Mouse (Mus musculus) CH12.LX (cell line): ENCODE results near the gene Rdh5. TPM values are rescaled to one million over a fixed set of nuclear protein-coding genes. Genes with fewer than 3 reads are reported as not detected.

Source experiments
- DNase-seq: peaks from one replicate; pipeline ENCODE4 v3.0.0-alpha.2; 2013; ENCODE audit errors: extremely low read depth
- H3K27ac ChIP-seq: 2 replicates; pipeline ENCODE4 v1.5.1; 2012; ENCODE audit warnings: low read depth, mild to moderate bottlenecking, control low read depth, moderate library complexity; ENCODE audit not compliant: insufficient read depth
- H3K27me3 ChIP-seq: replicated peaks from 2 replicates; pipeline ENCODE3; 2012; ENCODE audit warnings: inconsistent platforms
- H3K36me3 ChIP-seq, 2 experiments: replicated peaks in 1 of 2; 2 replicates each; pipeline versions ENCODE3 to v1.6.1; 2012; ENCODE audit warnings: inconsistent platforms in 1 of 2, low read length in 1 of 2, mild to moderate bottlenecking in 1 of 2, mixed read lengths in 1 of 2, moderate library complexity in 1 of 2; ENCODE audit not compliant: control insufficient read depth in 1 of 2, insufficient read depth in 1 of 2
- H3K4me1 ChIP-seq, 2 experiments: 2 replicates each; pipeline ENCODE4 v1.6.1; 2012; ENCODE audit warnings: inconsistent platforms in 1 of 2, moderate library complexity in 1 of 2; ENCODE audit not compliant: insufficient read depth in 2 of 2, control insufficient read depth in 1 of 2
- H3K4me2 ChIP-seq: 2 replicates; pipeline ENCODE4 v1.6.1; 2012; ENCODE audit warnings: low read depth, mild to moderate bottlenecking, control low read depth; ENCODE audit not compliant: poor library complexity, insufficient read depth, severe bottlenecking
- H3K4me3 ChIP-seq, 3 experiments: fragments of 150-350 bp in 1 of 3; sonication (generic) in 1 of 3; replicated peaks in 1 of 3; 2 replicates each; pipeline versions ENCODE3 to v1.5.1; 2011 to 2012; ENCODE audit warnings: low read depth in 2 of 3, low read length in 2 of 3, mild to moderate bottlenecking in 2 of 3, moderate library complexity in 2 of 3, control low read depth in 1 of 3, improper control_type of control experiment in 1 of 3, inconsistent platforms in 1 of 3, mixed read lengths in 1 of 3; ENCODE audit not compliant: poor library complexity in 1 of 3
- H3K79me2 ChIP-seq: replicated peaks from 2 replicates; pipeline ENCODE4 v1.6.1; 2012; ENCODE audit warnings: mild to moderate bottlenecking, moderate library complexity; ENCODE audit not compliant: control insufficient read depth, poor library complexity, insufficient read depth, severe bottlenecking; ENCODE audit errors: extremely low read depth
- H3K9ac ChIP-seq: 2 replicates; pipeline ENCODE4 v1.6.1; 2012; ENCODE audit warnings: low read depth, mild to moderate bottlenecking, control low read depth, moderate library complexity; ENCODE audit not compliant: insufficient read depth
- H3K9me3 ChIP-seq: replicated peaks from 2 replicates; pipeline ENCODE3; 2012; ENCODE audit warnings: low read length, inconsistent platforms, mixed read lengths
- BHLHE40 ChIP-seq: IDR thresholded peaks from 2 replicates; pipeline ENCODE4 v1.6.1; 2011; ENCODE audit warnings: mild to moderate bottlenecking, low read depth, low read length, improper control_type of control experiment
- E2F4 ChIP-seq: IDR thresholded peaks from 2 replicates; pipeline ENCODE4 v1.6.1; 2011; ENCODE audit warnings: low read depth, low read length, improper control_type of control experiment; ENCODE audit not compliant: insufficient replicate concordance
- GABPA ChIP-seq: IDR thresholded peaks from 2 replicates; pipeline ENCODE4 v1.6.1; 2012; ENCODE audit warnings: low read depth, low read length, improper control_type of control experiment, inconsistent platforms; ENCODE audit not compliant: insufficient replicate concordance
- IRF4 ChIP-seq: IDR thresholded peaks from 2 replicates; pipeline ENCODE4 v1.6.1; 2014; ENCODE audit warnings: low read depth, mild to moderate bottlenecking, inconsistent platforms, low read length, improper control_type of control experiment
- JUN ChIP-seq: IDR thresholded peaks from 2 replicates; pipeline ENCODE4 v1.6.1; 2011; ENCODE audit warnings: low read depth, mild to moderate bottlenecking, low read length, improper control_type of control experiment, moderate library complexity; ENCODE audit not compliant: insufficient read depth
- MAZ ChIP-seq: IDR thresholded peaks from 2 replicates; pipeline ENCODE4 v1.6.1; 2012; ENCODE audit warnings: low read depth, mild to moderate bottlenecking, inconsistent platforms, low read length, improper control_type of control experiment, moderate library complexity
- MXI1 ChIP-seq: IDR thresholded peaks from 2 replicates; pipeline ENCODE4 v1.6.1; 2011; ENCODE audit warnings: mild to moderate bottlenecking, low read depth, low read length, improper control_type of control experiment
- MYC ChIP-seq: IDR thresholded peaks from 2 replicates; pipeline ENCODE4 v1.6.1; 2011; ENCODE audit warnings: low read depth, mild to moderate bottlenecking, improper control_type of control experiment, low read length
- NELFE ChIP-seq: IDR thresholded peaks from 2 replicates; pipeline ENCODE4 v1.6.1; 2011; ENCODE audit warnings: low read depth, low read length, improper control_type of control experiment
- POLR2A ChIP-seq: IDR thresholded peaks from 2 replicates; pipeline ENCODE4 v1.6.1; 2011; ENCODE audit warnings: low read depth, mild to moderate bottlenecking, improper control_type of control experiment, low read length
- SIN3A ChIP-seq: IDR thresholded peaks from 2 replicates; pipeline ENCODE4 v1.6.1; 2012; ENCODE audit warnings: low read length, improper control_type of control experiment, inconsistent platforms
- SMC3 ChIP-seq: IDR thresholded peaks from 2 replicates; pipeline ENCODE4 v1.6.1; 2011; ENCODE audit warnings: low read depth, low read length, improper control_type of control experiment
- UBTF ChIP-seq: IDR thresholded peaks from 2 replicates; pipeline ENCODE4 v1.6.1; 2012; ENCODE audit warnings: low read depth, mild to moderate bottlenecking, inconsistent platforms, low read length, improper control_type of control experiment, moderate library complexity
- USF2 ChIP-seq: conservative IDR thresholded peaks from 2 replicates; pipeline ENCODE4 v1.6.1; 2011; ENCODE audit warnings: low read depth, low read length, improper control_type of control experiment
- ZC3H11A ChIP-seq: IDR thresholded peaks from 2 replicates; pipeline ENCODE4 v1.6.1; 2012; ENCODE audit warnings: low read depth, mild to moderate bottlenecking, inconsistent platforms, low read length, improper control_type of control experiment
- ZNF384 ChIP-seq: IDR thresholded peaks from 2 replicates; pipeline ENCODE4 v1.6.1; 2012; ENCODE audit warnings: low read depth, low read length, improper control_type of control experiment, inconsistent platforms
- dilution Hi-C: fragments of 300-500 bp; cut with MboI; formaldehyde crosslinking; loops from 2 replicates; pipeline ENCODE4 v1.14.3; 2020; ENCODE audit warnings: low sequenced_read_pairs; ENCODE audit not compliant: extremely low pct_unique_long_range_greater_than_20kb, extremely low pct_ligation_motif_present
- in situ Hi-C: fragments of 300-500 bp; cut with MboI; formaldehyde crosslinking; loops from 3 replicates; pipeline ENCODE4 v1.14.3; 2019; ENCODE audit warnings: low sequenced_read_pairs, low pct_ligation_motif_present, low pct_unique_long_range_greater_than_20kb, mixed read lengths
- polyA plus RNA-seq: library from polyadenylated mRNA; unstranded; fragments of >175 nt; gene quantifications from 2 replicates; pipeline ENCODE4 v1.2.1, GENCODE M21; 2012; ENCODE audit warnings: low read depth; ENCODE audit not compliant: insufficient read length
- total RNA-seq, 2 experiments: library from RNA; depleted of rRNA; stranded (reverse); fragments of 300-350 nt in 1 of 2; fragments of >200 nt in 1 of 2; gene quantifications; 2 replicates each; pipeline ENCODE4 v1.2.3; 2012 to 2014

The Rdh5 gene
- total and polyA plus RNA-seq, 3 experiments, result 4.3 to 6.2 (median 5.2) TPM

- no peak overlapping the region for H3K4me2 ChIP-seq
- H3K4me1 ChIP-seq, result peaks cover 6 to 20% of the 10 kb centered on the region in 2 experiments
- dilution Hi-C loops, result no loop called here
These were observed 3.5 kb downstream of the Rdh5 start for GRCm38 (mm10) chr10:128919203-128919631.

GRCm38 (mm10) chr10:128918246-128918645, 4.4 kb downstream of the Rdh5 start:
- in situ Hi-C loops, result no loop called here
- Histone ChIP-seq H3K27ac (no peak overlapping the region), H3K9ac (no peak overlapping the region), H3K4me2 (no peak overlapping the region), H3K4me3 (no peak overlapping the region), H3K4me1 (peaks cover 10 to 14% of the 10 kb centered on the region in 2 experiments), H3K27me3 (no peaks in the 10 kb centered on the region), H3K36me3 (peaks cover 11 to 48% of the 10 kb centered on the region in 2 experiments), H3K79me2 (no peaks in the 10 kb centered on the region), H3K9me3 (no peaks in the 10 kb centered on the region)
- TF ChIP-seq NELFE (no peak), MAZ (no peak), ZNF384 (no peak), UBTF (no peak), JUN (no peak), SIN3A (no peak), MYC (no peak), MXI1 (no peak), GABPA (no peak), BHLHE40 (no peak), POLR2A (no peak), SMC3 (no peak)
- dilution Hi-C loops, result no loop called here
- no peak for DNase-seq

More at GRCm38 (mm10) chr10:128919203-128919631, 3.5 kb downstream of the Rdh5 start:
- Histone ChIP-seq H3K27ac (no peak overlapping the region), H3K9ac (no peak overlapping the region), H3K27me3 (no peaks in the 10 kb centered on the region), H3K9me3 (no peaks in the 10 kb centered on the region), H3K4me3 (no peak overlapping the region), H3K79me2 (no peaks in the 10 kb centered on the region), H3K36me3 (peaks cover 11 to 48% of the 10 kb centered on the region in 2 experiments)
- in situ Hi-C loops, result no loop called here
- DNase-seq, result no peak
- TF ChIP-seq JUN (no peak), ZC3H11A (no peak)

DNA sequence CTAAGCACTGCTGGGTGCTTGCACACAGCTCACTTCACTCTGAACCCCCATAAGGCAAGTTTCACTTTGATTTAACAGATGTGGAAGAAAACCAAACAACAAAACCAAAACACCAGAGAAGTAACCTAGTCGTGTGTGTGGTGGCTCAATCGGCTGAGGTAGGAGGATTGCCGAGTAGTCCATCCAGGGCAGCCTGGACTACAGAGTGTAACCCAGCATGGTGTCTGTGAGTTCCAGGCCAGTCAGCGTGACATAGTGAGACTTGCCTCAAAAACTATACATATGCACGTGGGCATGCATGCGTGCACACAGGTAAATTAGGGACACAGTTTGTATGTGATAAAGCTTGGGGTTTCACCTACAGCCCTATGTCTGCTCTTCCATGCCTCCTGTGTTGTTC, 5.3 kb downstream of the Rdh5 start:
- peaks cover 10 to 14% of the 10 kb centered on the region in 2 experiments for H3K4me1 ChIP-seq
- in situ Hi-C loops, result no loop called here
- H3K9ac ChIP-seq, result no peak overlapping the region
- H3K36me3 ChIP-seq, result peaks cover 11 to 48% of the 10 kb centered on the region in 2 experiments
- no peaks in the 10 kb centered on the region for H3K9me3 ChIP-seq
- TF ChIP-seq MAZ (no peak), USF2 (no peak), E2F4 (no peak), IRF4 (no peak)
- TF ChIP-seq, all 38 proteins: peak for 0
- dilution Hi-C loops, result no loop called here
- H3K27ac ChIP-seq, result no peak overlapping the region
- peaks cover 2% of the 10 kb centered on the region for H3K27me3 ChIP-seq
- DNase-seq, result no peak
- H3K4me3 ChIP-seq, result no peak overlapping the region
- no peak overlapping the region for H3K4me2 ChIP-seq
- H3K79me2 ChIP-seq, result no peaks in the 10 kb centered on the region
